Mouse (Mus musculus): Measurements from ENCODE around the gene Aph1c. TPM values are rescaled to one million over a fixed set of nuclear protein-coding genes. Genes with fewer than 3 reads are reported as not detected.

Gene Aph1c
- total and polyA plus RNA-seq, 2 experiments = 0.43 to 0.65 TPM

DNA sequence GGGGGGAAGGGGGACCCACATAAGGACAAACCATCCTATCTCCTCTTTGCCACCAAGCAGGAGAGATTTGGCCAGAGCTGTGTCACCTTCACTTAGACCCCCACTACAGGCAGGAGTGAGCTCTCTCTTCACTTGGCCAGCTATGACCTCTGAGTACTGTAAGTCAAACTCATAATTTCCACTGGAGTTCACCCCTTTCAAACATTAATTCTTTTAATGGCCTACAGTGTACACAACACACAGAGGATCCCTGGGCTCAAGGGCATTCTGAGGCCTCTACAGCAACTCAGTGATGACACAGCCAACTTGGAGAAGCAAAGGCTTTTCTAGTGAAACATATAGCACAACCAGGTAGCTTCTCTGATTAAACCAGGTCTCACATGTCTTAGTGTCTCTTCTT is 63.8 kb downstream of the Aph1c start:
- H3K27me3 ChIP-seq (ENCODE audit: control insufficient read depth, insufficient read depth, low read length) = no peaks in the 10 kb centered on the region
- H3K4me1 ChIP-seq (ENCODE audit: control insufficient read depth, insufficient read depth, low read length) = no peaks in the 10 kb centered on the region
- DNase-seq (ENCODE audit: extremely low read depth, low read depth, low spot score) = no peak
- no peak overlapping the region for H3K9ac ChIP-seq (ENCODE audit: low read depth, low read length)
- H3K79me2 ChIP-seq (ENCODE audit: control insufficient read depth, insufficient read depth, low read length) = no peaks in the 10 kb centered on the region
- H3K27ac ChIP-seq (replicated peaks; ENCODE audit: insufficient read depth, low read depth, low read length) = no peak overlapping the region
- TF ChIP-seq POLR2A (IDR thresholded peaks at IDR 0.05; ENCODE audit: extremely low read depth, insufficient read depth, low read length) (no peak), CTCF (IDR thresholded peaks at IDR 0.05; ENCODE audit: low read depth, low read length) (no peak)
- H3K4me3 ChIP-seq (ENCODE audit: insufficient read depth, low read depth, low read length) = no peak overlapping the region
- no peaks in the 10 kb centered on the region for H3K36me3 ChIP-seq (ENCODE audit: control insufficient read depth, insufficient read depth, low read length)

DNA sequence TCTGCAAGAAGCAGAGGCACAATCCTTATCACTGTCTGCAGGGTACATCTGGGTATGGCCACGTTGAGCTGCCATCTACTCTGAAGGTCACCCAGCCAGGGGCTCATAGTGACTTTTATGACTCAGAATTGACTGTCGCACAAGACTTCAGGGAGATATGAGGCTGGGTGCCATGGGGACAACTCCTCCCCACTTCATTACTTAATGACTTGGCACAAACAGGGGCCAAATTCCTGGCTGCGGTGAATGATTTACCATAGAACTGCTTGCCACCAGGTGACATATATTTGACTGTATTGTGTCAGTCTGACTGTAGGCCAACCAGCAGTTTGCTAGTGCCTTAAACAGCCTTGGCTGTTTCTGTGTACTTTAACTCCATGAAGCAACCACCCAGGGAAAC is 65.3 kb downstream of the Aph1c start:
- DNase-seq (ENCODE audit: extremely low read depth, low read depth, low spot score) = peak; percentile 90
- Histone ChIP-seq H3K79me2 (ENCODE audit: control insufficient read depth, insufficient read depth, low read length) (no peaks in the 10 kb centered on the region), H3K4me1 (ENCODE audit: control insufficient read depth, insufficient read depth, low read length) (no peaks in the 10 kb centered on the region), H3K27me3 (ENCODE audit: control insufficient read depth, insufficient read depth, low read length) (no peaks in the 10 kb centered on the region), H3K4me3 (ENCODE audit: insufficient read depth, low read depth, low read length) (no peak overlapping the region), H3K9ac (ENCODE audit: low read depth, low read length) (no peak overlapping the region), H3K27ac (replicated peaks; ENCODE audit: insufficient read depth, low read depth, low read length) (no peak overlapping the region), H3K36me3 (ENCODE audit: control insufficient read depth, insufficient read depth, low read length) (no peaks in the 10 kb centered on the region)
- TF ChIP-seq CTCF (IDR thresholded peaks at IDR 0.05; ENCODE audit: low read depth, low read length) = no peak
- no peak for TF ChIP-seq POLR2A (IDR thresholded peaks at IDR 0.05; ENCODE audit: extremely low read depth, insufficient read depth, low read length)
- 22% methylated on average over 3 of the region's 3 CpGs for WGBS

DNA sequence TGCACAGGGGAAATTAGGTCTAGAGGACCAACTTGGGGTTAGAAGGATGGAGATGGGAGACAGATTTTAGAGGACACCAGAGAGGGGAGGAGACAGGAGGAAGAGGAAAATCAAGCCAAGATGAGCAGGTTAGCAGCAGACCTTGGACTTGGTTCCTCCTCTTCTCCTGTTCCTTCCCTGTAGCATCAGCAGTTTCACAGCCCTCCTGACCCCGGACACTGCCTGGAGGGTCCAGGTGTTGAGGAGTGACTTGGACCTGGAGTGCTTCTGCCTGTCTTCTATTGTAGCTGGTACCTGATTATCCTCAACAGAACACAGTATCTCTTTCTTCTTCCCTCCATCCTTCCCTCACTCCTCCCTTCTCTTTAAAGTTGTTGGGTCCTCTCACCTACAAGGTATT is 65.8 kb downstream of the Aph1c start:
- H3K4me1 ChIP-seq (ENCODE audit: control insufficient read depth, insufficient read depth, low read length) = no peaks in the 10 kb centered on the region
- no peaks in the 10 kb centered on the region for H3K27me3 ChIP-seq (ENCODE audit: control insufficient read depth, insufficient read depth, low read length)
- no peaks in the 10 kb centered on the region for H3K79me2 ChIP-seq (ENCODE audit: control insufficient read depth, insufficient read depth, low read length)
- TF ChIP-seq POLR2A (IDR thresholded peaks at IDR 0.05; ENCODE audit: extremely low read depth, insufficient read depth, low read length) = no peak
- no peak for TF ChIP-seq CTCF (IDR thresholded peaks at IDR 0.05; ENCODE audit: low read depth, low read length)
- H3K9ac ChIP-seq (ENCODE audit: low read depth, low read length) = no peak overlapping the region
- H3K27ac ChIP-seq (replicated peaks; ENCODE audit: insufficient read depth, low read depth, low read length) = no peak overlapping the region
- WGBS = 95% methylated on average over 1 of the region's 1 CpGs
- no peaks in the 10 kb centered on the region for H3K36me3 ChIP-seq (ENCODE audit: control insufficient read depth, insufficient read depth, low read length)
- H3K4me3 ChIP-seq (ENCODE audit: insufficient read depth, low read depth, low read length) = no peak overlapping the region
- no peak for DNase-seq (ENCODE audit: extremely low read depth, low read depth, low spot score)

Other genes with a start within 250 kb of the Aph1c start
- gene Usp3, start 241.6 kb downstream of the Aph1c start, total RNA-seq (2014; rRNA removed) = 37.7 and 41.5 TPM in 2 replicates
- 9.8 and 11.2 TPM in 2 replicates for gene Usp3, start 241.6 kb downstream of the Aph1c start, polyA plus RNA-seq (2012; rRNA removed)
- gene Car12, start 121.0 kb downstream of the Aph1c start, total RNA-seq (2014; rRNA removed) = 0.34 TPM in 1 of 2 replicates, not detected in the other
- 0.24 TPM in 1 of 2 replicates, not detected in the other for gene Car12, start 121.0 kb downstream of the Aph1c start, polyA plus RNA-seq (2012; rRNA removed)
- 2.9 and 5.0 TPM in 2 replicates for gene Aph1b, start 39.2 kb downstream of the Aph1c start, total RNA-seq (2014; rRNA removed)
- gene Aph1b, start 39.2 kb downstream of the Aph1c start, polyA plus RNA-seq (2012; rRNA removed) = 1.0 and 1.2 TPM in 2 replicates
- gene Gm10647, start 37.7 kb downstream of the Aph1c start, total RNA-seq (2014; rRNA removed) = 0.37 and 1.2 TPM in 2 replicates
- 0.06 and 0.10 TPM in 2 replicates for gene Gm10647, start 37.7 kb downstream of the Aph1c start, polyA plus RNA-seq (2012; rRNA removed)
- 4.1 and 4.3 TPM in 2 replicates for gene Rab8b, start 85.0 kb upstream of the Aph1c start, total RNA-seq (2014; rRNA removed)
- gene Rab8b, start 85.0 kb upstream of the Aph1c start, polyA plus RNA-seq (2012; rRNA removed) = 0.85 and 1.4 TPM in 2 replicates
- gene Rps27l, start 111.4 kb upstream of the Aph1c start, total RNA-seq (2014; rRNA removed) = 474 and 535 TPM in 2 replicates
- 84.6 and 99.6 TPM in 2 replicates for gene Rps27l, start 111.4 kb upstream of the Aph1c start, polyA plus RNA-seq (2012; rRNA removed)
- gene Lactb, start 140.8 kb upstream of the Aph1c start, total RNA-seq (2014; rRNA removed) = 37.0 and 41.4 TPM in 2 replicates
- gene Lactb, start 140.8 kb upstream of the Aph1c start, polyA plus RNA-seq (2012; rRNA removed) = 24.4 and 33.6 TPM in 2 replicates
- 26.0 and 35.0 TPM in 2 replicates for gene Tpm1, start 214.7 kb upstream of the Aph1c start, total RNA-seq (2014; rRNA removed)
- 16.1 and 17.6 TPM in 2 replicates for gene Tpm1, start 214.7 kb upstream of the Aph1c start, polyA plus RNA-seq (2012; rRNA removed)